Mouse (Mus musculus) MEL (cell line): ENCODE measurements around the gene Ptgis. TPM values are rescaled to one million over a fixed set of nuclear protein-coding genes. Genes with fewer than 3 reads are reported as not detected.

Experiments
- DNase-seq: peaks from one replicate; pipeline ENCODE4 v3.0.0; 2011; ENCODE audit warnings: low read depth, low spot score
- H3K27ac ChIP-seq: 2 replicates; pipeline ENCODE4 v1.5.1; 2012; ENCODE audit warnings: low read depth, mild to moderate bottlenecking, control low read depth, low read length, moderate library complexity; ENCODE audit not compliant: control insufficient read depth
- H3K27me3 ChIP-seq, 2 experiments: fragments of 150-350 bp in 1 of 2; sonication (generic) in 1 of 2; 2 replicates each; pipeline ENCODE4 v1.6.1; 2012; ENCODE audit warnings: low read length in 2 of 2, mild to moderate bottlenecking in 2 of 2, improper control_type of control experiment in 1 of 2, moderate library complexity in 1 of 2; ENCODE audit not compliant: insufficient read depth in 2 of 2, control insufficient read depth in 1 of 2
- H3K36me3 ChIP-seq, 2 experiments: 2 replicates each; pipeline ENCODE4 v1.6.1; 2012 to 2014; ENCODE audit warnings: low read length in 2 of 2, improper control_type of control experiment in 1 of 2, inconsistent platforms in 1 of 2, mild to moderate bottlenecking in 1 of 2; ENCODE audit not compliant: insufficient read depth in 2 of 2, control insufficient read depth in 1 of 2
- H3K4me1 ChIP-seq, 2 experiments: fragments of 150-350 bp in 1 of 2; sonication (generic) in 1 of 2; 2 replicates each; pipeline ENCODE4 v1.6.1; 2012; ENCODE audit warnings: low read length in 2 of 2, improper control_type of control experiment in 1 of 2, mild to moderate bottlenecking in 1 of 2; ENCODE audit not compliant: insufficient read depth in 2 of 2, control insufficient read depth in 1 of 2
- H3K4me3 ChIP-seq, 2 experiments: fragments of 150-350 bp in 1 of 2; sonication (generic) in 1 of 2; 2 replicates each; pipeline ENCODE4 v1.5.1; 2012; ENCODE audit warnings: low read depth in 2 of 2, low read length in 2 of 2, mild to moderate bottlenecking in 2 of 2, moderate library complexity in 2 of 2, control low read depth in 1 of 2, improper control_type of control experiment in 1 of 2; ENCODE audit not compliant: control insufficient read depth in 1 of 2, insufficient read depth in 1 of 2
- H3K79me2 ChIP-seq: 2 replicates; pipeline ENCODE4 v1.6.1; 2012; ENCODE audit warnings: mild to moderate bottlenecking, low read length, moderate library complexity; ENCODE audit not compliant: control insufficient read depth, poor library complexity, insufficient read depth
- H3K9ac ChIP-seq: 2 replicates; pipeline ENCODE4 v1.6.1; 2012; ENCODE audit warnings: low read depth, mild to moderate bottlenecking, control low read depth, low read length, moderate library complexity; ENCODE audit not compliant: control insufficient read depth, poor library complexity, severe bottlenecking
- H3K9me3 ChIP-seq: fragments of 150-350 bp; sonication (generic); replicated peaks from 2 replicates; pipeline ENCODE4 v1.6.1; 2012; ENCODE audit warnings: mild to moderate bottlenecking, low read length, improper control_type of control experiment, moderate library complexity; ENCODE audit not compliant: insufficient read depth
- CHD1 ChIP-seq: IDR thresholded peaks from 2 replicates; pipeline ENCODE4 v1.6.1; 2012; ENCODE audit warnings: low read depth, mild to moderate bottlenecking, inconsistent platforms, low read length, improper control_type of control experiment
- CHD2 ChIP-seq: IDR thresholded peaks from 2 replicates; pipeline ENCODE4 v1.6.1; 2011; ENCODE audit warnings: low read length, improper control_type of control experiment
- CTCF ChIP-seq, 3 experiments: IDR thresholded peaks in 2 of 3; conservative IDR thresholded peaks in 1 of 3; 2 replicates each; pipeline ENCODE4 v1.5.1; 2011 to 2012; ENCODE audit warnings: low read length in 3 of 3, low read depth in 2 of 3, mild to moderate bottlenecking in 2 of 3, improper control_type of control experiment in 1 of 3, inconsistent platforms in 1 of 3, mixed read lengths in 1 of 3, moderate library complexity in 1 of 3; ENCODE audit not compliant: control insufficient read depth in 1 of 3, insufficient read depth in 1 of 3, poor library complexity in 1 of 3, severe bottlenecking in 1 of 3
- EP300 ChIP-seq, 2 experiments: IDR thresholded peaks; 2 replicates each; pipeline ENCODE4 v1.6.1; 2011; ENCODE audit warnings: improper control_type of control experiment in 2 of 2, low read length in 2 of 2, low read depth in 1 of 2, mild to moderate bottlenecking in 1 of 2
- ETS1 ChIP-seq: IDR thresholded peaks from 2 replicates; pipeline ENCODE4 v1.6.1; 2012; ENCODE audit warnings: low read depth, mild to moderate bottlenecking, inconsistent platforms, low read length, improper control_type of control experiment, moderate library complexity
- GABPA ChIP-seq: IDR thresholded peaks from 2 replicates; pipeline ENCODE4 v1.6.1; 2012; ENCODE audit warnings: low read depth, mild to moderate bottlenecking, inconsistent platforms, low read length, improper control_type of control experiment, moderate library complexity
- GATA1 ChIP-seq: IDR thresholded peaks from 2 replicates; pipeline ENCODE4 v1.6.1; 2011; ENCODE audit warnings: low read depth, low read length, improper control_type of control experiment
- HCFC1 ChIP-seq: IDR thresholded peaks from 2 replicates; pipeline ENCODE4 v1.6.1; 2012; ENCODE audit warnings: low read depth, mild to moderate bottlenecking, inconsistent platforms, low read length, improper control_type of control experiment, moderate library complexity
- JUND ChIP-seq: IDR thresholded peaks from 2 replicates; pipeline ENCODE4 v1.6.1; 2011; ENCODE audit warnings: low read depth, mild to moderate bottlenecking, improper control_type of control experiment, low read length
- KAT2A ChIP-seq: conservative IDR thresholded peaks from 2 replicates; pipeline ENCODE4 v1.6.1; 2012; ENCODE audit warnings: low read depth, low read length, improper control_type of control experiment, inconsistent platforms
- MAFK ChIP-seq: IDR thresholded peaks from 2 replicates; pipeline ENCODE4 v1.6.1; 2011; ENCODE audit warnings: low read depth, mild to moderate bottlenecking, low read length, improper control_type of control experiment, borderline replicate concordance
- MEF2A ChIP-seq: IDR thresholded peaks from 2 replicates; pipeline ENCODE4 v1.6.1; 2014; ENCODE audit warnings: low read depth, mild to moderate bottlenecking, inconsistent platforms, low read length, improper control_type of control experiment; ENCODE audit not compliant: poor library complexity, insufficient replicate concordance, severe bottlenecking; ENCODE audit errors: extremely low read depth
- MYB ChIP-seq: IDR thresholded peaks from 2 replicates; pipeline ENCODE4 v1.6.1; 2011; ENCODE audit warnings: mild to moderate bottlenecking, low read depth, low read length, improper control_type of control experiment
- MYC ChIP-seq: IDR thresholded peaks from 2 replicates; pipeline ENCODE4 v1.6.1; 2011; ENCODE audit warnings: low read depth, mild to moderate bottlenecking, low read length, improper control_type of control experiment, moderate library complexity
- POLR2AphosphoS5 ChIP-seq: IDR thresholded peaks from 2 replicates; pipeline ENCODE4 v1.6.1; 2012; ENCODE audit warnings: low read depth, borderline replicate concordance, mild to moderate bottlenecking, inconsistent platforms, low read length, moderate library complexity, mixed read lengths
- TAL1 ChIP-seq: IDR thresholded peaks from 2 replicates; pipeline ENCODE4 v1.6.1; 2012; ENCODE audit warnings: mild to moderate bottlenecking, inconsistent platforms, low read length, moderate library complexity, mixed read lengths
- TBP ChIP-seq: IDR thresholded peaks from 2 replicates; pipeline ENCODE4 v1.8.0; 2011; ENCODE audit warnings: low read depth, low read length, improper control_type of control experiment
- TCF12 ChIP-seq: IDR thresholded peaks from 2 replicates; pipeline ENCODE4 v1.6.1; 2014; ENCODE audit warnings: low read depth, mild to moderate bottlenecking, inconsistent platforms, low read length, improper control_type of control experiment, moderate library complexity
- USF1 ChIP-seq: IDR thresholded peaks from 2 replicates; pipeline ENCODE4 v1.6.1; 2014; ENCODE audit warnings: low read depth, mild to moderate bottlenecking, inconsistent platforms, low read length, improper control_type of control experiment, moderate library complexity
- ZKSCAN1 ChIP-seq: IDR thresholded peaks from 2 replicates; pipeline ENCODE4 v1.6.1; 2012; ENCODE audit warnings: low read depth, mild to moderate bottlenecking, inconsistent platforms, low read length, improper control_type of control experiment, moderate library complexity
- ZMIZ1 ChIP-seq: IDR thresholded peaks from 2 replicates; pipeline ENCODE4 v1.6.1; 2012; ENCODE audit warnings: low read depth, mild to moderate bottlenecking, inconsistent platforms, low read length, improper control_type of control experiment, moderate library complexity
- ZNF384 ChIP-seq: IDR thresholded peaks from 2 replicates; pipeline ENCODE4 v1.6.1; 2012; ENCODE audit warnings: low read depth, mild to moderate bottlenecking, inconsistent platforms, low read length, improper control_type of control experiment
- polyA plus RNA-seq, 2 experiments: library from polyadenylated mRNA; stranded (reverse) in 1 of 2; unstranded in 1 of 2; fragments of >175 nt in 1 of 2; fragments of >200 nt in 1 of 2; gene quantifications; 2 replicates each; pipeline versions ENCODE4 v1.2.1 to v1.2.4; 2012; ENCODE audit warnings: low replicate concordance in 2 of 2, low read depth in 1 of 2; ENCODE audit not compliant: insufficient read length in 2 of 2, insufficient read depth in 1 of 2, missing spikeins in 1 of 2
- total RNA-seq: library from RNA; depleted of rRNA; stranded (reverse); fragments of 300-350 nt; gene quantifications from 2 replicates; pipeline ENCODE4 v1.2.3, GENCODE M21; 2012

Ptgis gene
- total and polyA plus RNA-seq, 3 experiments = 7.3 to 12.7 TPM; not detected in 1

- H3K27ac ChIP-seq = no peak overlapping the region
- no peak overlapping the region for H3K4me3 ChIP-seq
- TF ChIP-seq GATA1 (no peak), GABPA (no peak), CHD2 (no peak), TAL1 (no peak), EP300 (IDR thresholded peaks at IDR 0.05; ENCODE audit: low read depth in 1 of 2, low read length in 2 of 2) (no peak), MYC (no peak), TCF12 (no peak), POLR2AphosphoS5 (no peak), MYB (no peak), TBP (no peak), ZKSCAN1 (no peak), CHD1 (no peak), MAFK (no peak), KAT2A (no peak), ETS1 (no peak), CTCF (IDR thresholded peaks at IDR 0.05 in 2 of 3, conservative IDR thresholded peaks at IDR 0.05 in 1 of 3; ENCODE audit: control insufficient read depth in 1 of 3, insufficient read depth in 1 of 3, low read depth in 2 of 3, low read length in 3 of 3, poor library complexity in 1 of 3, severe bottlenecking in 1 of 3) (no peak), JUND (no peak), ZMIZ1 (no peak), ZNF384 (no peak)
- TF ChIP-seq, all 39 proteins: peak for 0
- Histone ChIP-seq H3K36me3 (no peaks in the 10 kb centered on the region), H3K27me3 (no peaks in the 10 kb centered on the region), H3K9ac (no peak overlapping the region), H3K79me2 (no peaks in the 10 kb centered on the region), H3K4me1 (no peaks in the 10 kb centered on the region), H3K9me3 (no peaks in the 10 kb centered on the region)
- DNase-seq = no peak
These were observed 54.4 kb downstream of the Ptgis start for GRCm38 (mm10) chr2:167186003-167186402.

GRCm38 (mm10) chr2:167185432-167185831 is 55.0 kb downstream of the Ptgis start:
- H3K4me1 ChIP-seq = no peaks in the 10 kb centered on the region
- H3K79me2 ChIP-seq = no peaks in the 10 kb centered on the region
- DNase-seq = no peak
- H3K4me3 ChIP-seq = no peak overlapping the region
- H3K9ac ChIP-seq = no peak overlapping the region
- H3K9me3 ChIP-seq = no peaks in the 10 kb centered on the region
- H3K36me3 ChIP-seq = no peaks in the 10 kb centered on the region
- no peaks in the 10 kb centered on the region for H3K27me3 ChIP-seq
- TF ChIP-seq KAT2A (no peak), HCFC1 (no peak), MEF2A (no peak), CHD1 (no peak), USF1 (no peak)
- H3K27ac ChIP-seq = no peak overlapping the region
